Mouse (Mus musculus) brain, embryonic 18.5 days (tissue): ENCODE data around the gene Clybl.

Experiments used
- DNase-seq: peaks from one replicate; pipeline ENCODE4 v3.0.0-alpha.2; 2012; ENCODE audit warnings: low read depth, low spot score

The Clybl gene

GRCm38 (mm10) chr14:122196851-122197250 is 15.3 kb downstream of the Clybl start:
- DNase-seq = no peak

DNA sequence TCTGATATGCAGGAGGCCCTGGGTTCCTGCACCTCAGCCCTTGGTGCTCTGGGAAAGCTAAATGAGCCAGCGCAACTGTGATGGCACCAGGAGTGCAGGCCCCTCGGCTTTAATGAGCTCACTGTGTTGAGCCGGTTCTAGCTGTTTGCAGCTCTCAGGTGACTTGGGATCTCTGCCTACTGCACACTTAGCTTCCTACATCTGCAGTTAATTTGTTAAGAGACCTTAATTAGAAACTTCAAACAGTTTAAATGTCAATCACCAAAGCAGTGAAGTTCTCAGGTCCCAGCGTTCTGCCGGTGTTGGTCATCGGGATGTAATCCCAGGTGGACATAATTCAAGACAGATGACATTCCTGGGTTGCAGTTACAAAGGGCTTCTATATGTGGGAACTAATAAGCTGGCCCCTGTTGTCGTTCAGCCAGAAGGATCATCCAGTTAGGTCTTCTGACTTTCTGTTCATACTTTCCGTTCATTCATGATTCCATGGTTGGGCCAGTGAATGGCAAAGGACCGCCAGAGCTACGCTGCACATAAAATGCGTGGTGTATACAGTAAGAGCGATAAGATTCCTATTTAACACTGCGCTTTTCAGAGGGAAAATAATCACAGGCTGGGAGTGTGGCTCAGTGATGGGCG is 18.9 kb downstream of the Clybl start:
- no peak for DNase-seq

- DNase-seq = no peak
Measured at GRCm38 (mm10) chr14:122209177-122209576, 27.7 kb downstream of the Clybl start.

GRCm38 (mm10) chr14:122213590-122213989 is 32.1 kb downstream of the Clybl start:
- DNase-seq = no peak

- no peak for DNase-seq
Measured at GRCm38 (mm10) chr14:122214126-122214525, 32.6 kb downstream of the Clybl start.

- no peak for DNase-seq
Measured at GRCm38 (mm10) chr14:122217221-122217620, 35.7 kb downstream of the Clybl start.

GRCm38 (mm10) chr14:122222934-122223374 is 41.5 kb downstream of the Clybl start:
- no peak for DNase-seq

DNA sequence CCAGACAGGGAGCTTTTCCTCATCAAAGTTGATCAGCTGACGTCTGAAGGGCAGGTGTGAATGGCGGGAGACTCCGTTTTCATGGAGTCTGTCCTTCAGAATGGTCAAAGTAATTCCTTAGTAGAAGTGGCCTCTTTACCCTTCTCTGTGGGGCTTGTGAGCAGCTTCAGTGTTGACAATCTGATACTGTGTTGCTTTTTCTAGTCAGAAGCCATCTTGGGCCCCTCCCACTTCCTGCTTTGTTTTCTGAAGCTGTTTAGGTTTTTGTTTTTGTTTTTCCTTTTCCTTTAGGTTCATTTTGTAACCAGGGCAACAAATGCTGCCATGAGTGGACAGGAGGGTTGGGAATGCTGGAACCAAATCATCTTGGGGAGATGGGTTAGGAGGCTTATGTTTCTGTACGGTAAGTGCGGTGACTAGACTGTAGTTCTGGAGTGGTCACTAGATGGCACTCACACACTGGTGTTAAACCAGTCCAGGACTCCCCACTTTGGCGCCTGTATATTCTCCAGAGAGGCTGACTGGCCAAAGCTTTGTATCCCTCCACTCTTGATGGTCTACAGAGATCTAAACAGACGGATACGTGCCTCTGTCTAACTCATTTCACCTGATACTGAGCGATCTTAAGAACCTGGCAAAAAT is 42.1 kb downstream of the Clybl start:
- no peak for DNase-seq

GRCm38 (mm10) chr14:122224103-122224494 is 42.6 kb downstream of the Clybl start:
- no peak for DNase-seq

DNA sequence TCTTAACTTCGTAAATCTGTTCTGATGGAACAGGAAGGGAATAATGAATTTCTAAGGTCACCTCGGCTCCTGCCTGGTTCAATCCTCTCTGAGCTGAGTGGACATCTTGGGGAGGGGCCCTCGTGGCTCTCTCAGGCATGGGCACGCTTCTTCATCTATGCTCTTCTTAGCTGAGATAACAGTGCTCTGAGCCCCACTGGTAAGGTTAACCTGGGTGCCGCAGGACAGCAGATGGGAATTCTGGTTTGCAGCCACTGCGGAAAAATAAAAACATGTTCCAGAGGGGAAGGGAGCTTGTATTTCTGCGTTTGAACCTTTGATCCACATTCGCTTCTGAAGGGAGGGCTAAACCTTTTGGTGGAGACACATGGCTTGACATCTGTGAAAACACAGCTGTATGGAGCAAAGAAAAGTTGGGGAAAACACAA is 43.0 kb downstream of the Clybl start:
- no peak for DNase-seq

DNA sequence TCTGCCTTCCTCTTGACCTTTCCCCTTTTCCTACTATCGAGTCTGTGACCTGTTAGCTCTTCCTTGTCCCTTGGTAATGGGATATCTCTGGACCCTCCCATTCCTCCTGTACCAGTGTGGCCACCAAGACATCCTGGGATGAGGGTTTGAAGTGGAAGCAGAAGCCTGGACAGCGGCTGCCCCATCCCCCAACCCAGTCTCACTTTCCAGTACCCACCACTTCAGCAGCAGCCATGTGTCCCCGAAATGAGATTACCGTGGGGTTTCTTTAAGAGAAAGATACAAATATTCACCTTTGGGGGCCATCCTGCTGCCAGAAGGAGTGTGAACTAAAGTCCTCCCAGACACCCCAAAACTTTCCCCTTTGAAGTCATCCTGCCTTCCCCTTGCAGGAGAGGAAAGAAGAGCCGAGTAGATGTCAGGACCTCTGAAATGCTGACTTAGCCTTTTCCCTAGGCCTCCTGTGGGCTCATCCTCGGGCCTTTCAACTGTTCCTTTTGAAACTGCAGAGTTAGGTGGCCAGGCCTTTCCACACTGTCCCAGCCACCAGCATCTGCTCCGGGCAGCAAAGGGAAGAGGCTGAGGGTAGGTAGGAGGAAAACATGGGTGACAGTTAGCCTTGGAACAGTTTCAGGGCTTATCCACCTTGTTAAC is 44.1 kb downstream of the Clybl start:
- no peak for DNase-seq

DNA sequence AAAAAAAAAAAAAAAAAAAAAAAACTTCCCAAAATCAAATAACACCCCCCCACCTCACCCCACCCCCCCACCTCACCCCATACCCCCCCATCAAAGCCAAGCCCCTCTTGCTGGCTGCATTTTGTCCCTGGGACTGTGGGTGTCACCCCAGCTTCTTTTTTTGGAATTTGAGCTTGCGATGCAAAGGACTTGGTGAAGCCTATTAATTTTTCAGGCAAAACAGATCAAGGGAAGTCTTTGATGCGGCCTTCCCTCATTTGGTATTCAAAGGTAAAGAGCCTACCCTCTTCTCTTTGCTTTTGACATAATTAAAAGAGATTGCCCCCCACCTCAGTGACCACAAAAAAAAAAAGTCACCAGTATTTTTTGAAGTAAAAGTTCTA is 44.6 kb downstream of the Clybl start:
- no peak for DNase-seq

DNA sequence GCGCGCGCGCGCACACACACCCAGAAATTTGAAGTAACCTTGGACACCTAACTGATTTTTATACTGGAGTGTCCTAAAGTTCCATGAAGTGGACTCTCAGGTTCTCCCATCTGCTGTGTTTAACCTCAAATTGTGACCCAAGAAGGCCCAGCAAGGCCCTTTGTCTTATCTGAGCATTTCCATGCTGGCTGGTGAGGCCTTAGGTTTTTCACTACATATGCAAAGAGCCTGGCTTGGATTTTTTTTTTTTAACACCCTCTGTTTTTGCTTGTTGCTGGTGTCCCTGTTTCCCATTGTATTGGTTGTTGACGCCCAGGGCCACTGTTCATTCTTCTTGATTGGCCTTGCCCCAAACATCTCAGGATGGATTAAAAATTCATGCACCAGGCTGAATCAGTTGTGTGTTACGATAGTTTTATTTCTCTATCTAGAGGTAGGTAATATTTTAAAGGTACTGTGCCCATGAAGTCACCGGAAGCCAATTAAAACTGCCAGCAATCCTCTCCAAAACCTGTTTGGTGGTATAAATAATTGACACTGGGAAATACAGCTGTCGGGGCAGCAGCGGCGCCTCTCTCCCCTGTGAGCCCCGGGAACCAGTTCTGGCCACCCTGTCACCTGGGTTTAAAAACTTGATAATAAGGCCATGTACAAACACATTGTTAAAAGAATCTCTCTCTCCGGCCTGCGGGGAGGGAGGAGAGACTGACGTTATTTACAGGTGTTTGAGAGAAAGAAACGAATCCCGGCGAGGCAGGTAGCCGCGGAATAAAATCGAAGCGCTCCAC is 45.4 kb downstream of the Clybl start:
- no peak for DNase-seq

GRCm38 (mm10) chr14:122227454-122227951 is 46.0 kb downstream of the Clybl start:
- no peak for DNase-seq

DNA sequence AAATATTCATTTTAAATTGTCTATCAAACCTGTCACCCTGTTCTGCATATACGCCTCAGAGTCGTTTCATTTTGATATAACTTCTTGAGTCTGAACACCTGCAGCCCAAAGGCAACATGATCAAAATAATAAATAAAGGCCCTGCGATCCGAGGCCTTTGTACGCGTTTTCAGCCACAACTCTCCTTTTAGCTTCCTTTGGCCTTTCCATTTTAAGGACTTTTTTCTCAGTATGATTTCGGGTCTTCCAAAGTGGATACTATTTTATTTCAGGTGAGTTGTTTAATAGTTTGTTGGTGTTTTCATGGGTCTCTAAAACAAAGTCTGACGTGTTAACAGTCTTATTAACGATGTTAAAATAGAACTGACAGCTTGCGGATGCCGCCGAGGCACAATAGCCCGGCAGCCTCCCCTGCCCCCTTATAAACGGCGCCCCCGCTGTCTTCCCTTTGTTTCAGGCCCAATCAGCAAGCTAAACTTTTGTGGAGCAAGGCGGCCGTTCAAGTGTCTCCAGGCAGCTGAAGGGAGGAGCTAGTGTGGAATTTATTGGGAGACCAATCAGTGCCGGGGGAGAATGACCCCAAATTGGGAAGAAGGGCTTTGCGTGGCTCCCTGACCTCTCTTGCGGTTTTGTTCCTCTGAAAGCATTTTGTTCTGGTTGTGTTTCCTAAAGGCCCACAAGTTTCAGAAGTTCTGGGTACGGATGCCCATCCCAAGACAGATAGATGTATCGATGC is 47.5 kb downstream of the Clybl start:
- DNase-seq = no peak

- no peak for DNase-seq
Measured at GRCm38 (mm10) chr14:122229988-122230387, 48.5 kb downstream of the Clybl start.

DNA sequence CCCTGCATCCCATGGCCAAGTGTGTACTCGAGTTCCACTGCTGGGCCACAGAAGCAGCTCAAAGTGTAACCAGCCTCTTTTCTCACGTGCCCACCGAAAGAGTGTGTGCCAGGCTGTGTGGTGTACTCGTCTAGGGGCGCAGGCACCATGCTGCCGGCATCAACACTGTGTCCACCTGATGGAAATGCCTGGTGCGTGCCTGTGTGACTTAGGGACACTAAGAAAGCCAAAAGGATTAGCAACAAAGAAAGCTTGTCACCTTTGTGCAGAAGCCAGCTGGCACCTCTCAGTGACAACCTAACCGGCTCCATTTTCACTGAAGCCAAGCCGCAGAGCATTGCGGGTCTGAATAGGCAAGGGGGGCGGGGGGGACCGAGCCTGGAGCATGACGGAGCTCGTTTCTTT is 49.1 kb downstream of the Clybl start:
- DNase-seq = no peak

GRCm38 (mm10) chr14:122231073-122231472 is 49.6 kb downstream of the Clybl start:
- no peak for DNase-seq

- DNase-seq = no peak
Measured at GRCm38 (mm10) chr14:122233212-122233714, 51.8 kb downstream of the Clybl start.

DNA sequence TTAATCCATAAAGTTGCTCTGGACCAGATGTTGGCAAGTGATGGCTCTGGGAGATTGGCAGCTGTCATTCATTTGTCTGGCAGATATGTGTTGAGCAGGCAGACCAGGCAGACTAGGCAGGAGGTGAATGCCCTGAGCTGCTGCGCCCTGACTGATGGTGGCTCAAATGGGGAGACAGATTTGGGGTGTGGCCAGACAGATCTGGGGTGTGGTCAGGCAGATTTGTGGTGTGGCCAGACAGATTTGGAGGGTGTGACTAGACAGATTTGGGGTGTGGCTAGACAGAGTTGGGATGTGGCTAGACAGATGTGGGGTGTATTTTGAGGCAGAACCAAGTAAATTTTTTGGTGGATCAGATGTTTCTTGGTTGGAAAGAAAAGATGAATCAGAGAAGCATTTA is 62.4 kb downstream of the Clybl start:
- no peak for DNase-seq
